Mouse (Mus musculus): ENCODE results near the gene Cxcr4. TPM values are rescaled to one million over a fixed set of nuclear protein-coding genes. Genes with fewer than 3 reads are reported as not detected.

Cxcr4 gene
- total and polyA plus RNA-seq, 3 experiments = 80.3 to 169 (median 102) TPM

- in situ Hi-C loops (cut with MboI; ENCODE audit: low pct_ligation_motif_present, low pct_unique_long_range_greater_than_20kb, low sequenced_read_pairs) (no loop called here), dilution Hi-C loops (cut with MboI; ENCODE audit: extremely low pct_ligation_motif_present, extremely low pct_unique_long_range_greater_than_20kb, low sequenced_read_pairs) (no loop called here)
- TF ChIP-seq NELFE (IDR thresholded peaks at IDR 0.05; ENCODE audit: low read depth, low read length) = no peak
- no peak for TF ChIP-seq CTCF (conservative IDR thresholded peaks at IDR 0.05 in 1 of 2, IDR thresholded peaks at IDR 0.05 in 1 of 2; ENCODE audit: low read depth in 2 of 2, low read length in 2 of 2)
- no peak for TF ChIP-seq ZNF384 (IDR thresholded peaks at IDR 0.05; ENCODE audit: low read depth, low read length)
- peak; percentile 68; the same call in 1 of the 2 replicates for TF ChIP-seq MXI1 (IDR thresholded peaks at IDR 0.05; ENCODE audit: low read depth, low read length)
- TF ChIP-seq MYC (IDR thresholded peaks at IDR 0.05; ENCODE audit: low read depth, low read length) = peak; percentile 65
- no peak for TF ChIP-seq ZC3H11A (IDR thresholded peaks at IDR 0.05; ENCODE audit: low read depth, low read length)
- TF ChIP-seq POLR2A (IDR thresholded peaks at IDR 0.05; ENCODE audit: low read depth, low read length) = no peak
- peak; percentile 75; the same call in 1 of the 2 replicates for TF ChIP-seq CHD1 (IDR thresholded peaks at IDR 0.05; ENCODE audit: low read depth, low read length)
- TF ChIP-seq USF1 (IDR thresholded peaks at IDR 0.05; ENCODE audit: low read depth, low read length) = peak; percentile 41
- no peak for TF ChIP-seq MEF2A (IDR thresholded peaks at IDR 0.05; ENCODE audit: borderline replicate concordance, low read depth, low read length)
- TF ChIP-seq RAD21 (IDR thresholded peaks at IDR 0.05; ENCODE audit: low read depth, low read length) = no peak
- TF ChIP-seq HCFC1 (IDR thresholded peaks at IDR 0.05; ENCODE audit: low read depth, low read length) = no peak
- TF ChIP-seq PAX5 (IDR thresholded peaks at IDR 0.05; ENCODE audit: low read length) = no peak
- no peak for TF ChIP-seq TCF12 (IDR thresholded peaks at IDR 0.05; ENCODE audit: low read depth, low read length)
- no peak for TF ChIP-seq JUN (IDR thresholded peaks at IDR 0.05; ENCODE audit: insufficient read depth, low read depth, low read length)
- peak; percentile 78 for TF ChIP-seq BHLHE40 (IDR thresholded peaks at IDR 0.05; ENCODE audit: low read depth, low read length)
- no peak for TF ChIP-seq ZMIZ1 (IDR thresholded peaks at IDR 0.05; ENCODE audit: low read depth, low read length)
- no peak for TF ChIP-seq EP300 (IDR thresholded peaks at IDR 0.05; ENCODE audit: low read length)
- no peak for TF ChIP-seq JUND (conservative IDR thresholded peaks at IDR 0.05; ENCODE audit: low read depth, low read length)
- no peak for TF ChIP-seq CHD2 (IDR thresholded peaks at IDR 0.05; ENCODE audit: low read length)
- TF ChIP-seq E2F4 (IDR thresholded peaks at IDR 0.05; ENCODE audit: insufficient replicate concordance, low read depth, low read length) = no peak
- TF ChIP-seq RCOR1 (conservative IDR thresholded peaks at IDR 0.05; ENCODE audit: low read depth, low read length) = 0 out of 2 replicates have a peak, but pooled peaks have one; percentile 60
- no peak for TF ChIP-seq UBTF (IDR thresholded peaks at IDR 0.05; ENCODE audit: low read depth, low read length)
- no peak for TF ChIP-seq IRF4 (IDR thresholded peaks at IDR 0.05; ENCODE audit: low read depth, low read length)
- no peak for TF ChIP-seq ZKSCAN1 (IDR thresholded peaks at IDR 0.05; ENCODE audit: borderline replicate concordance, low read depth, low read length)
- no peak for TF ChIP-seq ETS1 (conservative IDR thresholded peaks at IDR 0.05; ENCODE audit: low read depth, low read length)
- no peak for TF ChIP-seq MAFK (IDR thresholded peaks at IDR 0.05; ENCODE audit: insufficient replicate concordance, low read length)
- no peak for TF ChIP-seq USF2 (conservative IDR thresholded peaks at IDR 0.05; ENCODE audit: low read depth, low read length)
- TF ChIP-seq SMC3 (IDR thresholded peaks at IDR 0.05; ENCODE audit: low read depth, low read length) = 0 out of 2 replicates have a peak, but pooled peaks have one; percentile 6
- no peak for TF ChIP-seq ELF1 (IDR thresholded peaks at IDR 0.05; ENCODE audit: low read depth, low read length)
- no peak for TF ChIP-seq GABPA (IDR thresholded peaks at IDR 0.05; ENCODE audit: insufficient replicate concordance, low read depth, low read length)
- TF ChIP-seq SIN3A (IDR thresholded peaks at IDR 0.05; ENCODE audit: low read length) = no peak
- TF ChIP-seq KAT2A (IDR thresholded peaks at IDR 0.05; ENCODE audit: insufficient replicate concordance, low read length) = no peak
- TF ChIP-seq MAX (IDR thresholded peaks at IDR 0.05; ENCODE audit: low read length) = peak; percentile 69
- no peak for TF ChIP-seq MAZ (IDR thresholded peaks at IDR 0.05; ENCODE audit: low read depth, low read length)
- no peak for TF ChIP-seq NRF1 (IDR thresholded peaks at IDR 0.05; ENCODE audit: low read depth, low read length)
- TF ChIP-seq TBP (conservative IDR thresholded peaks at IDR 0.05; ENCODE audit: low read depth, low read length) = no peak
- TF ChIP-seq POLR2AphosphoS2 (IDR thresholded peaks at IDR 0.05; ENCODE audit: low read depth, low read length) = no peak
- Histone ChIP-seq H3K4me2 (ENCODE audit: insufficient read depth, low read depth, poor library complexity, severe bottlenecking) (peak overlapping the region; percentile 4; the same call in 1 of the 2 replicates), H3K27me3 (replicated peaks) (no peaks in the 10 kb centered on the region), H3K9ac (ENCODE audit: insufficient read depth, low read depth) (peak overlapping the region; percentile 29), H3K4me3 (replicated peaks in 1 of 3; ENCODE audit: low read depth in 2 of 3, low read length in 2 of 3, poor library complexity in 1 of 3) (no peak overlapping the region), H3K79me2 (replicated peaks; ENCODE audit: control insufficient read depth, extremely low read depth, insufficient read depth, poor library complexity, severe bottlenecking) (no peaks in the 10 kb centered on the region), H3K27ac (ENCODE audit: insufficient read depth, low read depth) (peak overlapping the region; percentile 97), H3K36me3 (replicated peaks in 1 of 2; ENCODE audit: control insufficient read depth in 1 of 2, insufficient read depth in 1 of 2, low read length in 1 of 2) (no peaks in the 10 kb centered on the region), H3K4me1 (ENCODE audit: control insufficient read depth in 1 of 2, insufficient read depth in 2 of 2) (peaks cover 55 to 67% of the 10 kb centered on the region in 2 experiments), H3K9me3 (replicated peaks; ENCODE audit: low read length) (no peaks in the 10 kb centered on the region)
- no peak for DNase-seq (ENCODE audit: extremely low read depth)
Observed at GRCm38 (mm10) chr1:128637230-128637740, 45.2 kb upstream of the Cxcr4 start.
